Mouse (Mus musculus) cerebellum, adult 2 months (tissue): ENCODE measurements at regions not wholly inside any gene's neighbourhood (a gene's known extent, or its start where the extent isn't known, plus 50 kb on each side); places are given as distances from the start of the nearest gene placed in this dataset.

Experiments used
- DNase-seq, 2 experiments: peaks; one replicate each; pipeline ENCODE4 v3.0.0; 2021
- H3K27ac ChIP-seq: fragments of 200-500 bp; 2 replicates; pipeline ENCODE4 v1.5.1; 2012; ENCODE audit warnings: low read length, control low read depth, inconsistent platforms; ENCODE audit not compliant: insufficient read depth
- H3K27me3 ChIP-seq: fragments of 200-500 bp; 2 replicates; pipeline ENCODE4 v1.6.1; 2012; ENCODE audit warnings: inconsistent platforms, mild to moderate bottlenecking, low read length, moderate library complexity; ENCODE audit not compliant: control insufficient read depth, insufficient read depth
- H3K4me1 ChIP-seq: fragments of 200-500 bp; 2 replicates; pipeline ENCODE4 v1.6.1; 2011; ENCODE audit warnings: low read length; ENCODE audit not compliant: control insufficient read depth, insufficient read depth
- H3K4me3 ChIP-seq: fragments of 200-500 bp; replicated peaks from 2 replicates; pipeline ENCODE3; 2011; ENCODE audit warnings: mild to moderate bottlenecking, low read depth, low read length, control low read depth; ENCODE audit not compliant: insufficient read depth
- CTCF ChIP-seq: fragments of 200-500 bp; IDR thresholded peaks from 2 replicates; pipeline ENCODE4 v1.5.1; 2011; ENCODE audit warnings: low read depth, mild to moderate bottlenecking, control low read depth, low read length, moderate library complexity, borderline replicate concordance; ENCODE audit not compliant: insufficient read depth
- WGBS: fragments of 180-500 bp; shearing (Covaris S2); methylation state at CpG from one replicate; pipeline ENCODE4 v1.1.7; 2018; 5-methylcytosine and 5-hydroxymethylcytosine counted together

DNA sequence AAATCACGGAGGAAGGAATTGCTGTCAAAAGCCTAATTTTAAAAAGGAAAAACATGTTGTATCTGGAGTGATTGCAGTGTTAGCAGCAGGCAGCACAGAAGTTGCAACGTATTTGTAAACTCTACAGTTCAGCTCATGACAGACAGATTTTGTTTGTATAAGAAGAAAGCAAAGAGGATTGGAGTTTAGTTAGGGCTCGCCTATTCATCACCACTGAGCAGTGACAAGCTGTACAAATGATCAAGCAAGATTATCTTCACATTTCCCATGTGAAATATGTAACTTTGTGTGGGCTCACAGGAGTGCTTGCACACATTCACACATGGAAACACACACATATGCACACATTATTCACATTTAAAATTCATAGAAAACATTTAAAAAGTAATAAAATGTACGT lies 57.5 kb upstream of the Cenpw start:
- no peaks in the 10 kb centered on the region for H3K4me1 ChIP-seq
- WGBS: 76% methylated on average over 4 of the region's 4 CpGs
- no peak for DNase-seq
- no peak for TF ChIP-seq CTCF
- H3K27me3 ChIP-seq: no peaks in the 10 kb centered on the region
- H3K4me3 ChIP-seq: no peak overlapping the region
- H3K27ac ChIP-seq: no peak overlapping the region
